Mouse (Mus musculus) liver, postnatal 0 days (tissue): ENCODE data around the gene Tmc3. TPM values are rescaled to one million over a fixed set of nuclear protein-coding genes. Genes with fewer than 3 reads are reported as not detected.

ENCODE experiments used
- ATAC-seq: fragments of 200-750 bp; cut with Nextera tagmentation; 2 replicates; pipeline ENCODE4 v1.8.0; 2017; ENCODE audit warnings: mild to moderate bottlenecking, moderate library complexity
- DNase-seq: peaks from one replicate; pipeline ENCODE4 v3.0.0-alpha.2; 2016
- H3K27ac ChIP-seq: fragments of 300-500 bp; sonication (generic); 2 replicates; pipeline ENCODE4 v1.5.1; 2014; ENCODE audit warnings: antibody characterized with exemption, moderate library complexity, mild to moderate bottlenecking, low read depth
- H3K27me3 ChIP-seq: fragments of 300-500 bp; sonication (generic); 2 replicates; pipeline ENCODE4 v1.6.1; 2014; ENCODE audit warnings: low read length, control low read depth, mixed read lengths; ENCODE audit not compliant: insufficient read depth
- H3K36me3 ChIP-seq: fragments of 300-500 bp; sonication (generic); replicated peaks from 2 replicates; pipeline ENCODE4 v1.6.1; 2014; ENCODE audit warnings: mild to moderate bottlenecking, control low read depth, low read length, moderate library complexity, mixed read lengths; ENCODE audit not compliant: insufficient read depth
- H3K4me1 ChIP-seq: fragments of 300-500 bp; sonication (generic); 2 replicates; pipeline ENCODE4 v1.6.1; 2014; ENCODE audit warnings: antibody characterized with exemption, mild to moderate bottlenecking, control low read depth; ENCODE audit not compliant: insufficient read depth
- H3K4me2 ChIP-seq: fragments of 300-500 bp; sonication (generic); 2 replicates; pipeline ENCODE4 v1.6.1; 2014; ENCODE audit warnings: low read depth, mild to moderate bottlenecking, low read length, moderate library complexity, mixed read lengths
- H3K4me3 ChIP-seq: fragments of 300-500 bp; sonication (generic); 2 replicates; pipeline ENCODE4 v1.5.1; 2014; ENCODE audit warnings: low read depth, low read length
- H3K9ac ChIP-seq: fragments of 300-500 bp; sonication (generic); replicated peaks from 2 replicates; pipeline ENCODE4 v1.6.1; 2014; ENCODE audit warnings: mild to moderate bottlenecking, moderate library complexity
- H3K9me3 ChIP-seq: fragments of 300-500 bp; sonication (generic); 2 replicates; pipeline ENCODE4 v1.6.1; 2016; ENCODE audit warnings: mild to moderate bottlenecking, control low read depth, low read length, mixed read lengths
- CTCF ChIP-seq: sonication (generic); IDR thresholded peaks from 2 replicates; pipeline ENCODE4 v1.5.1; 2016; ENCODE audit warnings: antibody characterized with exemption, low read depth
- EP300 ChIP-seq: IDR thresholded peaks from 2 replicates; pipeline ENCODE4 v1.6.1; 2016; ENCODE audit warnings: antibody characterized with exemption, low read depth, mild to moderate bottlenecking
- WGBS: fragments of 180-500 bp; shearing (Covaris S2); extraction: QIAGEN DNeasy Blood & Tissue Kit; methylation state at CpG from one replicate; pipeline ENCODE4 v1.1.7; 2014; ENCODE audit not compliant: insufficient replicate concordance; 5-methylcytosine and 5-hydroxymethylcytosine counted together
- polyA plus RNA-seq: library from polyadenylated mRNA; unstranded; fragments of >200 nt; fragmentation: Nextera tagmentation; extraction: Ambion mirVana; gene quantifications from 2 replicates; pipeline ENCODE4 v1.2.1, GENCODE M21; 2015

Tmc3 gene
- polyA plus RNA-seq, 1 experiment from 2014 or later = 0.21 TPM

GRCm38 (mm10) chr7:83639084-83639483 lies 54.4 kb downstream of the Tmc3 start:
- H3K9me3 ChIP-seq = no peaks in the 10 kb centered on the region
- no peaks in the 10 kb centered on the region for H3K27me3 ChIP-seq
- peaks cover 62% of the 10 kb centered on the region for H3K36me3 ChIP-seq
- DNase-seq = no peak
- ATAC-seq = no peak
- H3K4me3 ChIP-seq = no peak overlapping the region
- 49% methylated on average over 3 of the region's 3 CpGs for WGBS
- H3K4me2 ChIP-seq = no peak overlapping the region
- H3K27ac ChIP-seq = no peak overlapping the region
- H3K4me1 ChIP-seq = peaks cover 12% of the 10 kb centered on the region
- TF ChIP-seq CTCF (no peak), EP300 (no peak)
- no peak overlapping the region for H3K9ac ChIP-seq

DNA sequence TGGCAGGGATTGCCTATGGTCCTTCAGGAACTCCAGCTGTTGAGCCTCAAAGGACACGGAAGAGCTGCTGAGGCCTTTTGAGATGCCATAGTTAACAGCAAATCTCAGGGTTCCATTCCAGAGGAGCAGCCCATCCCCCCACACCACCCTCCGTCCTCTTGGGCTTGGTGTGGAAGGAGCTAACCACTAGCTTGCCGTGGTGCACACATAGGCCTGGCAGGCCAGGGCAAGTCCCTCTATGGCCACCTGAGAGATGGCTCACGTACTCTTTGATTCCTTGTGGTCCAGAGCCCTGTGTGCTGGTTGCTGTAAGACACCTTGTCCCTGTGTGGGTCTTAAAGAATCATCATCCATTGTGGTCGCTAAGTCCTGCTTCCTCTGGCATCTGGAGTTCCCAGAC lies 55.9 kb downstream of the Tmc3 start:
- no peak for TF ChIP-seq CTCF
- TF ChIP-seq EP300 = no peak
- no peak overlapping the region for H3K27ac ChIP-seq
- no peak overlapping the region for H3K9ac ChIP-seq
- ATAC-seq (no peak), DNase-seq (no peak)
- H3K4me1 ChIP-seq = peaks cover 9% of the 10 kb centered on the region
- no peak overlapping the region for H3K4me2 ChIP-seq
- no peaks in the 10 kb centered on the region for H3K27me3 ChIP-seq
- H3K4me3 ChIP-seq = no peak overlapping the region
- H3K36me3 ChIP-seq = peaks cover 67% of the 10 kb centered on the region
- no peaks in the 10 kb centered on the region for H3K9me3 ChIP-seq
- 88% methylated on average over 5 of the region's 5 CpGs for WGBS

DNA sequence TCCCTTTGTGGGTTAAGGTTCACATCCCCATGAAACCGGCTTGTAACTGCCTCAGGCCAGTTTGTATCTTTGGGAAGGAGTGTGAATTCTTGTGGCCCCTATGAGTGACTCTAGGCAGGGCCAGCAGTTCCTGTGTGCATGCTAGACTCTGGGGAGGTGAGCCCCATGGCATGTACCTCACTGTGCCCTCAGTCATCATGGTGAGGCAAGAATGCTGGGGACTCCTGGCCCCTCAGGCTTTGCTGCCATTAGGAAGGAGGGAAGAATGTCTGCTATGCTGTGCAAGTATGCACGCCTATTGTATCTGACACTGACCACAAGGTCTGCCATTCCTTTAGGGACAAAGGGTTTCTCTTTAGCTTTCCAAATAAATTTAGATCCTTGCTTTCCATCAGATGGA lies 56.4 kb downstream of the Tmc3 start:
- WGBS = 73% methylated on average over 2 of the region's 2 CpGs
- TF ChIP-seq CTCF (no peak), EP300 (no peak)
- Histone ChIP-seq H3K4me2 (no peak overlapping the region), H3K4me1 (peaks cover 9% of the 10 kb centered on the region), H3K9me3 (no peaks in the 10 kb centered on the region), H3K27ac (no peak overlapping the region), H3K4me3 (no peak overlapping the region), H3K9ac (no peak overlapping the region), H3K36me3 (peaks cover 65% of the 10 kb centered on the region), H3K27me3 (no peaks in the 10 kb centered on the region)
- ATAC-seq (no peak), DNase-seq (no peak)

DNA sequence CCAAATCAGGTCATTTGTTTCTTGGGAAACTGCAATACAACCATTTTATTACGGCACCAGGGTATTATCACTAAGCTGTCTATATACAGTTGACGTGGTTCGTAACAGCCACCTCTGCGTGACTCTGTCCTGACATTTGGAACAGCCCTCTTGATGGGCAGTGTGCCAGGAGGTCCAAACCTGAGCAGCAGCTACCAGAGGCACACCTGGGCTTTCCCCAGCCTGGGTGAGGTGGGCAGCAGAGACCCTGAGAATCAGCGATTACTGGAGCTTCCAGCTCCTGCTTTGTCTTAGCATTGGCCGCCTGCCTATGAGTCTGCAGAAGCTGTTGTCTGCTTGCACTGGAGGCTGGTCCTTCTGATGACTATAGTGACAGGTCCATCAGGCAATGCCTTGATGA lies 58.9 kb downstream of the Tmc3 start:
- 82% methylated on average over 6 of the region's 6 CpGs for WGBS
- ATAC-seq (no peak), DNase-seq (no peak)
- peaks cover 56% of the 10 kb centered on the region for H3K36me3 ChIP-seq
- H3K27me3 ChIP-seq = no peaks in the 10 kb centered on the region
- H3K9me3 ChIP-seq = no peaks in the 10 kb centered on the region
- H3K4me1 ChIP-seq = peaks cover 12% of the 10 kb centered on the region
- H3K4me2 ChIP-seq = no peak overlapping the region
- no peak overlapping the region for H3K27ac ChIP-seq
- no peak overlapping the region for H3K9ac ChIP-seq
- TF ChIP-seq CTCF (no peak), EP300 (no peak)
- no peak overlapping the region for H3K4me3 ChIP-seq

- H3K9me3 ChIP-seq = no peaks in the 10 kb centered on the region
- WGBS = 82% methylated on average over 2 of the region's 2 CpGs
- no peak overlapping the region for H3K9ac ChIP-seq
- no peak for TF ChIP-seq EP300
- TF ChIP-seq CTCF = no peak
- H3K4me1 ChIP-seq = peaks cover 14% of the 10 kb centered on the region
- DNase-seq = no peak
- no peaks in the 10 kb centered on the region for H3K27me3 ChIP-seq
- H3K4me3 ChIP-seq = no peak overlapping the region
- peak; percentile 1; the same call in 1 of the 2 replicates for ATAC-seq
- H3K4me2 ChIP-seq = no peak overlapping the region
- no peak overlapping the region for H3K27ac ChIP-seq
- H3K36me3 ChIP-seq = peaks cover 58% of the 10 kb centered on the region
Observed at GRCm38 (mm10) chr7:83644761-83645160, 60.0 kb downstream of the Tmc3 start.

DNA sequence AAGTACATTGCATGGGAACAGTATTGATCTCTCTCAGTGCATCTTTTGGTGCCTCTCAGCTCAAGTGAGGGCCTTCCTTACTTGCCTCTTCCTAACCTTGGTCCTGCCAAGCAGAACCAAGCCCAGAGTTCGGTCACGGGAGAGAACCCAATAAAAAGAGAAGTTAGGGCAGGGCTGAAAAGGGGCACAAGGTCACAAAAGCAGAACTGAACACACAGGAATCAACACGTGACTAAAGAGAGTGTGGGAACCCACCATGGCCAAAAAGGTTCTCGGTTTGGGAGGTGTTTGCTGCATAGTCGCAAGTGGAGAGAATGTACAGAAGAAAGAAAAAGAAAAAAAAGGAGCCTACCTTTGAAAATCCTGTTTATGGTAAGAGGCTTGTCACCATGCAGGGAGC lies 60.7 kb downstream of the Tmc3 start:
- Histone ChIP-seq H3K27ac (0 out of 2 replicates have a peak overlapping the region, but pooled peaks have one; percentile 22), H3K4me2 (no peak overlapping the region), H3K9me3 (no peaks in the 10 kb centered on the region), H3K27me3 (no peaks in the 10 kb centered on the region), H3K4me3 (no peak overlapping the region), H3K4me1 (peaks cover 20% of the 10 kb centered on the region), H3K9ac (no peak overlapping the region), H3K36me3 (peaks cover 58% of the 10 kb centered on the region)
- WGBS = 53% methylated on average over 5 of the region's 5 CpGs
- DNase-seq (no peak), ATAC-seq (peak; percentile 24; the same call in 1 of the 2 replicates)
- TF ChIP-seq CTCF = no peak
- TF ChIP-seq EP300 = no peak

GRCm38 (mm10) chr7:83648807-83649206 lies 64.1 kb downstream of the Tmc3 start:
- peaks cover 32% of the 10 kb centered on the region for H3K4me1 ChIP-seq
- H3K9me3 ChIP-seq = no peaks in the 10 kb centered on the region
- H3K4me2 ChIP-seq = peak overlapping the region; percentile 54
- no peaks in the 10 kb centered on the region for H3K27me3 ChIP-seq
- ATAC-seq (no peak), DNase-seq (no peak)
- no peak overlapping the region for H3K4me3 ChIP-seq
- WGBS = 70% methylated on average over 7 of the region's 7 CpGs
- TF ChIP-seq EP300 (no peak), CTCF (no peak)
- H3K36me3 ChIP-seq = peaks cover 35% of the 10 kb centered on the region
- 0 out of 2 replicates have a peak overlapping the region, but pooled peaks have one; percentile 23 for H3K27ac ChIP-seq
- no peak overlapping the region for H3K9ac ChIP-seq
